Mouse (Mus musculus): ENCODE results near the gene Stard5. TPM values are rescaled to one million over a fixed set of nuclear protein-coding genes. Genes with fewer than 3 reads are reported as not detected.

Stard5 gene
- polyA plus RNA-seq, 1 experiment from 2014 or later: 23.3 TPM

DNA sequence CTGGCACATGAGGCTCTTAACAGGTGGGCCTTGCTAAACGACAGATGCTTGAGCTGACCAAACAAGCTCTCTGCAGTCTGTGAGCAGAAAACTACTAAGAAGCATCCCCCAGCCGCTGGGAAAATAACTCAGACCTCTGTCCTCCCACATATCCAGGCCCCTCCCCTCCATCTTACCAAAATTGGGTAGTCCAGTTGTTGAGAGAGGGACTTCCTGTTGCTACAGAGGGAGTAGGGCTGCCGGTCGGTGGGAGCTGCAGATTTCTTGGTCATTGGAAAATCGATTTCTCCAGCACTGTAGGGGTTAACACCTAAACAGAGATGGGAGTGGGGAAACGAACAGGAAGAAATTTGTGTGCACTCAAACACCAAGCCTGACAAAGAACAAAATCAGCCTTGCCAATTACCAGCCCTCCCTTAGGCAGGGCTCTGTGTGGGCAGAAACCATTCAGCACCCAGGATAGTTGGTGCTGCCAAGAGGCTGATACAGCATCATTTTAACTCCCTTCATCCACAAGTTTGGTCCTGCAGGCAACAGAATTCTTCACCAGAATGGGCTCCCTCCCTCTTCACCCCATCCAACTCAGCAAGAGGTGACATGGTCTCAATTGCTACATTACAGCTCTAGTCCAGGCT is 51.0 kb downstream of the Stard5 start:
- WGBS: 23% methylated on average over 6 of the region's 6 CpGs
- no peak overlapping the region for H3K4me3 ChIP-seq (ENCODE audit: low read depth, low read length)
- H3K9ac ChIP-seq (ENCODE audit: low read depth, low read length): no peak overlapping the region
- H3K4me1 ChIP-seq (ENCODE audit: control insufficient read depth, insufficient read depth, low read length): no peaks in the 10 kb centered on the region
- H3K4me2 ChIP-seq (ENCODE audit: low read depth, low read length): no peak overlapping the region
- no peak for ATAC-seq (ENCODE audit: low read depth)
- H3K27me3 ChIP-seq (replicated peaks; ENCODE audit: control insufficient read depth, insufficient read depth, low read length): no peaks in the 10 kb centered on the region
- H3K27ac ChIP-seq (replicated peaks; ENCODE audit: low read depth, low read length): no peak overlapping the region
- H3K36me3 ChIP-seq (ENCODE audit: control insufficient read depth, insufficient read depth, low read length): no peaks in the 10 kb centered on the region
- no peaks in the 10 kb centered on the region for H3K9me3 ChIP-seq (ENCODE audit: control insufficient read depth, low read length)
- DNase-seq (ENCODE audit: low spot score): no peak

DNA sequence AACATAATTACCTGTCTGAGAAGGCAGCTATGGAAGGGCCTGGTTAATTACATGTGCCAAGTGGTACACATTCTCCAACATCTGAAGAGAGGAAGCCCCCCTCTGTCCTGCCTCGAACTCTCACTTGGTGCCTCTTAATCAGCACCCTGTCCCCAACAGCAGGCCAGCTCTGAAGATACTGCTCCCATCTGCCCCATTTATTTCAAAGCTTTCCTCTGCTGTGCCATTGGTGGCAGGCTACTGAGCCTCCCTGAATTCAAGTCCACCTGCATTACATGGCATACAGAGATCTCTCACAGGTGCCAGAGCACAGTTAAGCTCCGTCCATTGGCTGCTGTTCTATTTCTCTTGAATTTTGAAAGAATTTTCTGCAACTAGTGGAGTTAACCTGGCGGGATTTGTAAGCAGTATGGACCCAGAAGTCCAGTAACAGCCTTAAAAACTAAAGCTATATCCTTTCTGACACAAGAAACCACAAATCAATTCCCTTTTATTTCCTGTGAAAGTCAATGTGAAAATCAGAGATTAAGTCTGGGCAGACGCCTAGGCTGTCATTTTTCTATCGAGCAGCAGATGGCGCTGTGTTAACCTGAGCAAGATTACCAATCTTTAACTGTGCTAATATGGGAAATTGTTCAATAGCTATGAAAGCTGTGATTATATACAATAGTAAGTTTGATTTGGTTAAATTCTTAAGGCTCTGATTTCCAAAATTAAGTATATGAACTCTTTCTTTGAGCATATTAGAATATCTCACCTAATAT is 63.9 kb downstream of the Stard5 start:
- Histone ChIP-seq H3K9ac (ENCODE audit: low read depth, low read length) (no peak overlapping the region), H3K27ac (replicated peaks; ENCODE audit: low read depth, low read length) (no peak overlapping the region), H3K27me3 (replicated peaks; ENCODE audit: control insufficient read depth, insufficient read depth, low read length) (no peaks in the 10 kb centered on the region), H3K4me2 (ENCODE audit: low read depth, low read length) (no peak overlapping the region), H3K9me3 (ENCODE audit: control insufficient read depth, low read length) (no peaks in the 10 kb centered on the region), H3K36me3 (ENCODE audit: control insufficient read depth, insufficient read depth, low read length) (no peaks in the 10 kb centered on the region), H3K4me1 (ENCODE audit: control insufficient read depth, insufficient read depth, low read length) (peaks cover 4% of the 10 kb centered on the region; the same call in 1 of the 2 replicates), H3K4me3 (ENCODE audit: low read depth, low read length) (no peak overlapping the region)
- ATAC-seq (ENCODE audit: low read depth) (no peak), DNase-seq (ENCODE audit: low spot score) (no peak)
- 30% methylated on average over 6 of the region's 6 CpGs for WGBS

DNA sequence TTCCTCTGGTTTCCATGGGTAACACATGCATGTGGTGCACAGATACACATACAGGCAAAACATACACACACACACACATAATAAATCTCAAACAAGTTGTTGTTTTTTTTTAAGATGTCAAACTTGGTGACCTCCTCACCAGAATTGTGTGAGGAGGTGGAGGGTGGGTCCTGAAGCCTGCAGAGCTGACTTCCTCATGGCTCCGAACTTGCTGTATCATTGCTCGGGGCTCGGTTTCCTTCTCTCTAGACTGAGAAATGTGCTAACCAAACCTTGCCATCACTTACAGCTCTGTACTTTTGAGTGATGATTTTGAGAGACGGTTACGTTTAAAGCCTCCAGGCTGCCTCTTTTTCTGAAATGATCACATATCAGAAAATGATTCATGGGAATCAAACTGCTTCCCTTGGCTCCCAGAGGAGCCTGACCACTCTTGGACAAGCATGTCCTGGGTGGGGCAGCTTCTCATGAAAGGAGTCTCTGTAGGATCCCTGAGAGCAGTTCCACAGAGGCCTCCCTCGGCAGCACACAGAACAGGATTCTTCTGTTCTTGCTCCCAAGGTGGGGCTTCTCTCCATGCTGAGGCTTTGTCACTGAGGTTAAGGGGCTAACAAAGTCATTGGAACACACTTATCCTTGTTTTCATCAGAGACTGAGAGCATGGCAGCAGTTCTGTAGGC is 67.4 kb downstream of the Stard5 start:
- H3K27ac ChIP-seq (replicated peaks; ENCODE audit: low read depth, low read length): no peak overlapping the region; the same call in 1 of the 2 replicates

More for the DNA sequence above, 67.4 kb downstream of the Stard5 start:
- Histone ChIP-seq H3K4me1 (ENCODE audit: control insufficient read depth, insufficient read depth, low read length) (peaks cover 15% of the 10 kb centered on the region), H3K27me3 (replicated peaks; ENCODE audit: control insufficient read depth, insufficient read depth, low read length) (no peaks in the 10 kb centered on the region), H3K36me3 (ENCODE audit: control insufficient read depth, insufficient read depth, low read length) (no peaks in the 10 kb centered on the region), H3K4me3 (ENCODE audit: low read depth, low read length) (no peak overlapping the region), H3K9ac (ENCODE audit: low read depth, low read length) (no peak overlapping the region), H3K4me2 (ENCODE audit: low read depth, low read length) (no peak overlapping the region), H3K9me3 (ENCODE audit: control insufficient read depth, low read length) (no peaks in the 10 kb centered on the region)
- 57% methylated on average over 6 of the region's 6 CpGs for WGBS
- ATAC-seq (ENCODE audit: low read depth): no peak
- DNase-seq (ENCODE audit: low spot score): no peak

Other genes starting within 250 kb of the Stard5 start
- gene Tmc3, start 47.0 kb upstream of the Stard5 start, polyA plus RNA-seq (2014; fragmentation: Nextera tagmentation; extraction: Ambion mirVana): 0.94 and 0.99 TPM in 2 replicates
- gene Il16, start 113.8 kb downstream of the Stard5 start, polyA plus RNA-seq (2014; fragmentation: Nextera tagmentation; extraction: Ambion mirVana): 6.0 and 7.2 TPM in 2 replicates
- gene Cfap161, start 162.9 kb downstream of the Stard5 start, polyA plus RNA-seq (2014; fragmentation: Nextera tagmentation; extraction: Ambion mirVana): 2.0 and 4.3 TPM in 2 replicates